In the genomic region with DNA sequence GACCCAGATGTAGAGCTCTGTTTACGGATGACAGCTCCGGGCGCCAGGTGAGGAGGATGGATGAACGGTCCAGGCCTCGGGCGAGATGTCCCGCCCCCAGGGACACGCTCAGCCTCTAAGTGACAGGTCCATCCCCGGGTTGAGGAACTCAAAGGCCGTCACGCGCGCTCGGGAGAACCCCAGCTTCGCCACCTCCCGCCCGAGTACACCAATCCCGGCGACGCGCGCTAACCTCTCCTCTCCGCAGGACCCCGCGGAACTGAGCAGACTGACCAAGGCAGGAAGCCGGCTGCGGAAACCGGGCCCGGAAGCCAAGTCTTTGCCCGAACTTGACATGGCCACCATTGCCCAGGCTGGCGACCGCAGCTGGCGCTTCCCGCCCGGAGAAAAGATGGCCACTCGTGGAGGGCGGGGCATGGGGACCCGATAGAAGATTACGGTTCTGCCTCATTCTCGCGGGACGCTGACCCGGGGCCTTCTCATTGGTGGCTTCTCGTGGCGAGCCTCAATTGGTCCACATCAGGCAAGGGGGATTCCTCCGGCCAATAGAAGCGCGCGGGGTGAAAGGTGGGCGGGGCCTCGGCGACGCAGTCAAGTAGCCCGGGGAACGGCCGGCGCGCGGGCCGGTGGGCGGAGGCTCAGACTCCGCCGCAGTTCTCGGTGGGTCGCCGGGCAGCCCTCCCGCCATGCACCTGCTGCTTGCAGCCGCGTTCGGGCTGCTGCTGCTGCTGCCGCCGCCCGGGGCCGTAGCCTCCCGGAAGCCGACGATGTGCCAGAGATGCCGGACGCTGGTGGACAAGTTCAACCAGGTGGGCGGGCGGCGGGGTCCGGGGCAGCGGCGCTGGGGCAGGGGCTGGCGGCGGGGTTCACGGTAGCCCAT, we compare ENCODE assay signal across 1 mouse cellular context.
TF ChIP-seq lines count a peak whose summit lies in the region.

Alg12 (minus strand) TSS at position 293 of the 880 bp plus-strand sequence.
Creld2 (plus strand) TSS at position 621 of the 880 bp plus-strand sequence.

TF ChIP-seq in myocyte, 11 proteins besides CTCF, POLR2A, EP300 and RAD21 (continued from another document):
- peak in 2 of 3 experiments; percentile 64 to 79 for TF ChIP-seq MYOG (IDR thresholded peaks at IDR 0.05; ENCODE audit: control insufficient read depth in 1 of 3, insufficient read depth in 1 of 3, insufficient read length in 2 of 3, low read depth in 2 of 3)
- no peak for TF ChIP-seq REST (IDR thresholded peaks at IDR 0.05; ENCODE audit: insufficient read depth, insufficient read length)
- no peak for TF ChIP-seq TCF3 (IDR thresholded peaks at IDR 0.05; ENCODE audit: insufficient read length, low read depth)
- peak; percentile 31 for TF ChIP-seq E2F4 (IDR thresholded peaks at IDR 0.05; ENCODE audit: insufficient read depth)
- TF ChIP-seq MAX (IDR thresholded peaks at IDR 0.05; ENCODE audit: low read depth), result no peak
- peak in 2 of 3 experiments; percentile 52 to 83 for TF ChIP-seq MYOD1 (IDR thresholded peaks at IDR 0.05; ENCODE audit: control insufficient read depth in 1 of 3, insufficient read length in 2 of 3, low read depth in 2 of 3)
- no peak for TF ChIP-seq TCF12 (IDR thresholded peaks at IDR 0.05; ENCODE audit: insufficient read depth, poor library complexity, severe bottlenecking)
- TF ChIP-seq SRF (IDR thresholded peaks at IDR 0.05; ENCODE audit: control insufficient read depth, insufficient read length, low read depth), result peak; percentile 26
- peak; percentile 84 for TF ChIP-seq POLR2AphosphoS2 (IDR thresholded peaks at IDR 0.05; ENCODE audit: insufficient read length, low read depth)
- no peak for TF ChIP-seq USF1 (IDR thresholded peaks at IDR 0.05; ENCODE audit: low read depth)
